Mouse (Mus musculus): ENCODE measurements around the gene Myo9b.

GRCm38 (mm10) chr8:71372427-71372826 is 99.9 kb downstream of the Myo9b start:
- TF ChIP-seq CTCF (IDR thresholded peaks at IDR 0.05; ENCODE audit: low read depth) (no peak), EP300 (IDR thresholded peaks at IDR 0.05; ENCODE audit: low read depth) (no peak)

All from liver, postnatal 0 days (tissue).